Mouse (Mus musculus) retina, postnatal 7 days (tissue): ENCODE measurements around the gene Gm28374.
"Not testable (repeated sequence)": the region's sequence is repeated elsewhere in the genome, so short reads cannot be mapped to it uniquely, and the experiment has no call there.

Experiments
- DNase-seq: peaks from one replicate; pipeline ENCODE4 v3.0.0-alpha.2; 2012; ENCODE audit warnings: low read depth, low spot score

Gene Gm28374

DNA sequence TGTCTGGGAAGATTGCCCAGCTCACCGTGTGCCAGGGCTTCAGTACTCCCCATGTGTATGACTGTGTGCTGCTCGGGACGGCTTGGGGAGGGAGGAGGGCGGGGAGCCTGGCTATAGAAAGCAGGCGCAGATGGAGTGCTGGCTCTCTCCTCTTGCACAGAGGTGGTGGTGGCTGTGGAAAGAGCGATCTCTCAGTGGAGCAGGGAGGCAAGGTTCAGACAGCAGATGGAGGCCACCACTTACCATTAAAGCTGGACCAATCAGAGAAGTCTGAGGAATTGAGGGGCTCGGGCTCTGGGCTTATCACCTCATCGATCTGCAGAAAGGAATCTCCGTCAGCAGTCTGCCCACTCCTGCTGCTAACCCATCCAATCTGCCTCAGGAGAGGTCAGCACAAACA lies at the start of gene Gm28374:
Gm28374 (minus strand) TSS at position 101 of the 400 bp plus-strand sequence.
- no peak for DNase-seq

DNA sequence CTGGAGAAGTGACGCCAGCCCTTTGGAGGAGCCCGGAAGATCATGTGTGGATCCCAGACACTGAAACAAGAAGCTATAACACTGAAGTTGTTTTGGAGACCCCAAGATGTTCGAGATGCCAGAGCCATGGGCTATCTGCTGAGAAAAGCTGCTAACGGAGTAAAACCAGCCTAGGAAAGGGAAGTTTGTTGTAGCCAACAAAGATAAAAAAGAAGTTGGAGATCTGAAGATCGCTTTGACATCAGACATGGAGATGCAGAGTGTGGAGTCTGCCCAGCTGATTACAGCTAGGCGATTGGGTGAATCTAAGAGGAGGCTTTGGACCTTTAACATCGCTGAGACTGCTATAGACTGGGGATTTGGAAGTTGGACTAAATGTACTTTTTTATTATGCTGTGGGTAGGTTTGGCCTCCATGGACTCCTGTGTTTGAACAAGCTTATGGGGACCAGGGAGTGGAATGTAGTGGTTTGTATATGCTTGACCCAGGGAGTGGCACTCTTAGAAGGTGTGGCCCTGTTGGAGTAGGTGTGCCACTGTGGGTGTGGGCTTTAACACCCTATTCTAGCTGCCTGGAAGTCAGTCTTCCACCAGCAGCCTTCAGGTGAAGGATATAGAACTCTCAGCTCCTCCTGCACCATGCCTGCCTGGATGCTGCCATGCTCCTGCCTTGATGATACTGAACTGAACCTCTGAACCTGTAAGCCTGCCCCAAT lies 48.5 kb upstream of the Gm28374 start:
- not testable (repeated sequence) for DNase-seq

DNA sequence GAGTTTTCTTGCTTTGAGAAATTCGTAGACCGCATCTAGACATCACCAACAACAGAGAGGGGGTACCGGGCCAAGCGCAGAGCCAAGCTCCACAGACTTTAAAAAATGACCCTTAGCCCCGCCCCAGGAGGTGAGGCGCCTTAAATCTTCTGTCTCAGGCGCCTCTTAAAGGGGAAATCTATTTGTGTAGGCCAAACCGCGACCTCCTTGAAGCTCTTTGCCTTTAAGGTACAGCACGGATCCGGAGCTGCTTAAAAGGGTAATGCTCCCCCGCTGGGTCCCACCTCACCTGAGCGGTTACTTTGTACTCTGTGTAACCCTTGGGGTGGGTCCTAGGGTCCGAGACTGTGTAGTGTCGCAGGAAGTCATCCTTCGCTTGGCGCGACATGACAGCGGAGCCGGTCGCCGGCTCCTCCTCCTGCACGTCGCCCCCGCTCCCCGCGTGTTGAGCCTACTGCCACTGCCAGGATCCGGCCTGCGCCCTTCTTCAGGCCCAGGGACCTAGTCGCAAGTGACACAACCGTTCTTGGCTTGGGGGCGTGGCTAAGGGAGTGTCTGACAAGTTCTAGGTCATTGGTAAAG lies 45.8 kb upstream of the Gm28374 start, which contains the start of gene Snx15:
Snx15 (minus strand) TSS at position 545 of the 582 bp plus-strand sequence.
- peak; percentile 91 for DNase-seq

DNA sequence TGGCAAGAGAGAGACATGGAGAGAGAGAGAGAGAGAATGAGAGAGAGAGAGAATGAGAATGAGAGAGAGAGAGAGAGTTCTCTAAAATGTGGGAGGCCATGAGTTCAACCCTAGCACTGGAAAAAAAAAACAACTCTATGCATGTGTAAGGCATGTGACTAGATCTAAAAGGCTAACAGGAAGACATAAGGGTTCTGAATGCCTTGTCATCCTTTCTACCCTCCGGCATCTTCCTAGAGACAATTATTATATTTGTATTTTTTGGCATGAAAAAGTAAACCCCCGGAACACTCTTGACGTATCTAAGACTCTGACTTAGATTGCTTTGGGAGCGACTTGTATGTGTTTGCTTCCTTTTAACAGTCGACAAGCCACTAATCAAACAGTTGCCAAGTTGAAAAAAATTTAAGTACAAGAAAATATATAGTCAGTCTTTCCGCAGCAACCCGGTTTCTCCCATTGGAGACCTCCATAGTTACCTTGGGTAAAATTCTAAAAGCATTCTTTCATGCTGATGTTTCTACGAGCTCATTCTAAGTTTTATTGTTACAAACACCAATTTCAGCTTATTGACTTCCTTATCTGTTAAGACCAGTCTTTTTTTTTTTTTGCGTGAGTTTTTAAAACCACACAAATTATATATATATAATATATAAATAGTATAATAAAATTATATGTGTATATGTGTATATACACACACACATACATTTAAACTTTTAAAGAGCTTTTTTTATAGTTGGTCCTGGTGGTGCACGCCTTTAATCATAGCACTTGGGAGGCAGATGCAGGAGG lies 44.9 kb upstream of the Gm28374 start:
- no peak for DNase-seq

DNA sequence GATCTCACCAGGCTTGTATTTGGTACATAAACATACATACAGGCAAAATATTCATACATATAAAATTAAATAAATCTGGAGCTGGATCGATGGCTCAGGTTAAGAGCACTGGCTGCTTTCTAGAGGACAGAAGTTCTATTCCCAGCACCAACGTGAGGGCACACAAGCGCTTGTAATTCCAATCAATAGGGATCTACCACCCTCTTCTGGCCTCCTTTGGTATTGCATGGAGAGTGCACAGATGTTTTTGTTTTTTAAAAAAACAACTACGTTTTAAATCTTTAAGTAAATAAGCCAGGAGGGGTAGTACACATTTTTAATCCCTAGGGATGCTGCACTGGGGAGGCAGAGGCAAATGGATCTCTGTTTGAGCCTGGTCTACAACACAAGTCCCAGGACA lies 44.2 kb upstream of the Gm28374 start:
- DNase-seq: peak; percentile 47

DNA sequence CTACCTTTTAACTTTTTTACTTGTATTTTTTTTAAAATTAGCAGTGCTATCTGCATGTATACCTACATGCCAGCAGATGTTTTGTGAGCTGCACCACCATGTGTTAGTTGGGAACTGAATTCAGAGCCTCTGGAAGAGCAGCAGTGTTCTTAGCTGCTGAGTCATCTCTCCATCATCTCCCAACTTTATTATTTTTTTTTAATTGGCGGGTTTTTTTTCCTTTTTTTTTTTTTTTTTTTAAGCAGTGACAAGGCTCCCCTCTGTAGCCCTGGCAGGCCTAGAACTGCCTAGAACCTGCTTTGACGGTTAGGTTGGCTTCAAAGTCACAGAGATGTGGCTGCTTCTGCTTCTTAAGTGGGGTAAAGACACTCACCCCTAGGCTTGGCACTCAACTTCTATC lies 42.8 kb upstream of the Gm28374 start:
- no peak for DNase-seq

DNA sequence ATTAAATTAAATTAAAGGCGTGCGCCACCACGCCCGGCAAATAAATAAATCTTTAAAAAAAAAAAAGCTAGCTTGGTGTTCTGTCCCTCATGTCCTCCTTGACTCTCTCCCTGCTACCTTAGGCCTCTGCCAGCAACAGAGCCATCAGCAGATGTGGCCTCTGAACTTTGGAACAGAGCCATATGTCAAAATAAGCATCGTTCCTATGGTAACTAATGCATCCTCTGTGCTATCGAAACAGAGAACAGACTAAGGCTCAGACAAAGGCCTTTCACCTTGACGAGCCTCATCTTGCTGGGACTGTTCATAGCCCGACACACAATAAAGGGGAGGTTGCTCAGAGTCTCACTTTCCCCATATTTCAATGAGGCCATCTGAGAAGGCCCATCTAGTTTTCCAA lies 41.3 kb upstream of the Gm28374 start:
- no peak for DNase-seq

DNA sequence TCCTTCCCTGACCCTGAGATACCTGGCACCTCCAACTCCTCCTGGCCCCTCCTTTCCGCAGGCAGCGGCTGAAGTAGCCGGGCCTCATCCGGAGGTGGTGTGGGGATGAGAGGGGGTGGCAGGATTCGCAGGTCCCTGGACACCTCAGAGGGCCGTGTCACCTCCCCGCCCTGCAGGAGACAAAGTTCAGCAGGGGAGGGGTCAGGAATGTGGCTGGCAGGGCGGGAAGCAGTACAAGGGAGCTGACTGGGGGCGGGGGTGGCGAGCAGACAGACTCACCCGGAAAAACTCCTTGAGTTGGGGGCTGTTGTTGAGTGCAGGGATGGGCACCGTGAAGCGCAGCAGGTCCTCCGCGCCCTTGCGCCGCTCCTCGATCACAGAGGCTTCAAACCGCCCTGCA lies 39.7 kb upstream of the Gm28374 start:
- DNase-seq: no peak

DNA sequence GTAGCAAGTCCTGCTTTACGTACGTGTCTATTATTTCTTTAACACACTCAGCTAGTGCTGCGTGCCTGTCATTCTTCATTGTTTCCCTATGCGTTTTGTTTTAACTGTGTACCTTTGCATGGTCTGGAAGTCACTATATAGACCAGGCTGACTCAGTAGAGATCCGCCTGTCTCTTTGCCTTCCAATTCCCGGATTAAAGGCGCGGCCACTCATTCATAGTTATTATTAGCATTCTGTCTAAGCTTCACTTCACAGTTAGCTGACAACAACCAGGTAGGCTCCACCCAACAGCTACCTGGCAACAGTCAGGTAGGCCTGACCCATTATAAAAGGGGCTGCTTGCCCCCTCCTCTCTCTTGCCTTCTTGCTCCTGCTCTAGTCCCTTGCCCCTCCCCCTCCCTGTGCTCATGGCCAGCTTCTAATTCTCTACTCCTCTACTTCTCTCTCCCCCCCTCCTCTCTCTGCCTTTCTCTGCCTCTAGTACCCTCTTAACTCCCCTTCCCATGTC lies 36.7 kb upstream of the Gm28374 start:
- DNase-seq: no peak

DNA sequence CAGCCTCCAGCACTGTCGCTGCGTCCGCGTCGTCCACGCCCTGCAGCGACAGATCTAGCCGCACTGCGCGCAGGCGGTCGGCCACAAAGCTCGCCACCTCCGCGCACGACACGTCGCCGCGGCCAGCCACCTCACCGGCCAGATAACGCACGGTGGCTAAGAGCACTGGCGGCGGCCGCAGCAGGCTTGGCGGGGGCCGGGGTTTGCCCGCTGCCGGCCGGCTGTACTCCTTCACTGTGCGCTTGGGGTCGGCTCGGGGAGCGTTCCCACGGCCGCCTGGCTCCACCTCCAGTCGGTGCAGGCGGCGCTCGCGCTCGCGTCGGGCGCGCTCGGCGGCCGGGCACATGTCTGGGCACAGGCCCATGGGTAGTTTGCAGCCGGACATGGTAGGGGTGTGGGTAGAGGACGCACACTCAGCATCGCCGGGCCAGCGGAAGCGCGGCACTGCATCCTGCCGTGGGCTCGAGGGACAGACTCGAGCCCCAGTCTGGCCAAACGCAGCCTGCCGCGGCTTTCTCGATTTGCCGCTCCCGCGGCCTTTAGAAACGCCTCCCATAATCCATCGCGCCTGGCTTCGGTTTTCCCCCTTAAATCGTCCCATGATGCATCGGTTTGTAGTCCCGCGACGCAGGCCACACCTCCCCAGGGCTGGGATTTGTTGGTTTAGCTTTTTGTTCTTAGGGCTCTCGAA lies 36.1 kb upstream of the Gm28374 start, which contains the start of gene Sac3d1:
Sac3d1 (minus strand) TSS at position 665 of the 691 bp plus-strand sequence.
- DNase-seq: peak; percentile 82

DNA sequence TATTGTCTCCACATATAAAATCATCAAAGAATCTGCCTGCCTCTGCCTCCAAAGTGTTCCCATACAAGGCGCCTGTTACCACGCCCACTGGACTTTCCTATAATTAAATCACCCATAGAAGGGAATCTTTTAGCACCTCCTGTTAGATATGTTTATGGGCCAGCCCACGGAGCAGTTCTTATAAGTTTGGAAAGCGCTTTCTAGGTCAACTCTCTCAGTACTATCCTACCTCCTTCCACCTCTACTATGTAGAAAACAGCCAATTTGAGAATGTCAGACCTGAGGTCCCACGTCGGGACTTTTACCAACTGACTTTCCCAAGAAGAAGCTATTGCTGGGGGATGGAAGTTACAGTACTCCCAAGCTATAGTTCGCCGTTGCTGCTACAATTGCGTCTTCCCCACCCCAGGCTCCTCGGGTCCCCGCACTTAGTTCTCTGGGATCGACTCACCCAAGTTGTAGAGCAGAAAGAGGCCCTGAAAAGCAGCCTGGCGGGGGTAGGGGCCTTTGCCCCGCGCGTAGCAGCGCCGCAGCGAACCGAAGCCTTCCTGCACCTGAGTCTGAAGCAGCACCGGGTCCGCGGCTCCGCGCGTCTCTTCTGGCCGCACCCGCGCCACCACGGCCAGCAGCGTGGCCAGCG lies 35.4 kb upstream of the Gm28374 start:
- no peak for DNase-seq

DNA sequence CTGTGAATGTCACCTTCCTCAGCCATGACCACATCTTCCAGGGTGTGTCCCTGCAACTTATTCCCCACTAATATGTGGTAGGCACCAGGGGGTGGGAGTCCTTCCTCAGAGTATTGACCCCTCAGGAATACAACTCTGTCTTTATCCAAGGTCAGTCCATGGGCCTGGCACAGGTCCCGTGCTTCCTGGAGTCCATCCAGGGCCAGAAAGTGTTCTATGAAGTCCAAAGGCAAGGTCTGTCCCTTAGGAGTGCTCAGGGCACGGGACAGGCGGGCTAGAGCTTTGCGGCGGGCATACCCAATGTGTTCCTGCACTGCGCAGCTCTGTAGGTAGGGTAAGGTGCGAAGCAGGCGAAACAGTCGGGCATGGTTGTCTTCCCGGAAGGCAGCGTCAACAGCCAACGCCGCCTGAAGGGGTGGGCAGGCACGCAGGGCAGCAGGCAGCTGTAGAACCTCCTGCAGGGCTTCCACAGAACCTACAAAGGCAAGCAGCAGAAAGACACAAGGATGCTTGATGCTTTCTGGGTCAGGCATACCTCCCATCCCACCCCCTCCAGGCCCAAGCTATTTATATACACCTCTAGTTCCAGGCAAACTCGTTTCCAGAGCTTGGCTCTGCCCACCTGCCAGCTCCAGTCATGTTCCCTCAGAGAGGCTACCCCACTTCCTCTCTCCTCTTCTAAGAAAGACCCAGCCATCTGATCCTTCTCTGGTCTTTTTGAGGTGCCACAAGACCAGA lies 34.2 kb upstream of the Gm28374 start:
- DNase-seq: no peak

DNA sequence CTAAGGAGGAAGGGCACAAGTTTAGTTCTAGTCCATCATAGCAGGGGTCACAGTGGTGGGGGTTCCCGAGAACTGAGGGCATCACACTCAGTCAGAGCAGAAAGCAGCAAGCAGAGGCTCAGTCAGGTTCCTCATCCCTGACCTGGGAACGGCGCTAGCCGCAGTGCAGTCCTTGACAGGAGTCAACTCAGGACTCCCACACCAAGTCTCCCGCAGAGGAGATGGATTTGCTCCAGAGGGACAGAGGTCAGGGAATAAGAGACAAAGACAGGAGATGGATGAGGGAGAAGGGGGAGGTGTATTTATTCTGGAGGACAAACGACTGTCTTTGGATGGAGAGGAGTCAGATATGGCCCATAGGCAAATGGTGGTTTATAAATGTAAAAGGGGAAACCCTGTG lies 31.1 kb upstream of the Gm28374 start:
- DNase-seq: no peak

DNA sequence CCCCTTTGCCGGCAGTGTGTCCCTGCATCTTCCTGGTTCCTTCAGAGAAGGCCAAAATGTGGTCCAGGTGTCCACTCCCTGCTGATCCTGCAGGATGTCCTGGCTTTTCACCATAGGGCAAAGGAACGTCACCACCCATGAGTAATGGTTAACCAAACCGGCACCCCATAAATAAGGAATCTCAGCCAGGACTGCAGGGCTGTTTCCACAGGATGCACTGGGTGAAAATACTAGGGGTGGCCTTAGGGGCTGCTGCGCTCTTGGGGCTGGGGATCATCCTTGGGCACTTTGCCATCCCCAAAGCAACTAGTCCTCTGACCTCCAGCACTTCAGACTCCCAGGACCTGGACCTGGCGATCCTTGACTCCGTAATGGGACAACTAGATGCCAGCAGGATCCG lies 23.5 kb upstream of the Gm28374 start, which contains the start of gene Naaladl1:
Naaladl1 (plus strand) TSS at position 197 of the 400 bp plus-strand sequence.
- no peak for DNase-seq

DNA sequence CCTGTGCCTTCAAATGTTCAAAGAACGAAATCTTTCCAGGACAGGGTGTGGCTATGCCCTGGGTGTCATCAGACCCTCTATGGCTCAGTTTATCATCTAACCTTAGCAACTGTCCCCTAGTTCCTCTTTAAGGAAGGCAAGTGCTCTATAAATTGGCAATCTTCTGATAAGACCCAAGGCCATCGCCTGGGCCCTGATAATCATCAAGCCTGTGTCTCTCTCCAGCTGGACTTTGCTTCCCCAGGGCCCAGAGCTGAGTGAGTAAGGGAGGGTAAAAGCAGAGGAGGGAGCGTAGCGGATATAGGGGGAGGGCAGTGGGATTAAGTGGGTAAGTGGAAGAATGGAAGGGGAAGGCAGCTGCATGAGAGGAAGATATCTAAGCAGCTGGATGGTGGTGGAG lies 22.4 kb upstream of the Gm28374 start:
- no peak for DNase-seq

DNA sequence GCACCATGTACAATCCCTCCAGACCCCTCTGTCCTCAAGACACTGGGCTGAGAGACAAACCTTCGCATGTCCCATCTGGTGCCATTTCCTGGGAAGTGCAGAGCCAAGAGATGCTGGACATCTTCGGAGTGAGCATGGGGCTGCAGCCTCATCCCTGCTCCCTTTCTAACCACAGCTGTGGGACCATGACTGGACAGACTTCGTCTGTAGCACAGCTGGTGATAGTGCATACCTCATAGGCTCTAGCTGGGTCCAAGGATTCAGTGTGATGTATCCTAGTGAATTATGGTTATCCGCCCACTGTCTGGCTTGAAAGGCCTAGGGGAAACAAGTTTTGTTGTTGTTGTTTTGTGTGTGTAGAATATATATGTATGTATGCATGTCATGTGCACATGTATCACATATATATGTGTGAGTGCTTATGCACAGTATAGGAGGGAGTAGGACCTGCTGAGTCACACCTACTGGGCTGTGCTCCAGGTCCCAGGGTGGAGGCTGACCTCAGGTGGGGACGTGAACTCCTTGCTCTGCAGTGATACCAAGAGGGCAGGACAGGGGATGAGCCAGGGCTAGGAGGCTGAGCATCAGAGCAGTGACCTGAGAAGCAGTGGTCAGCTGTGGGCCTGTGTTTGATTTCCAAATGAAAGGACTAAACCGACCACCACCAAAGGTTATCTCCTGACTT lies 20.3 kb upstream of the Gm28374 start:
- no peak for DNase-seq

DNA sequence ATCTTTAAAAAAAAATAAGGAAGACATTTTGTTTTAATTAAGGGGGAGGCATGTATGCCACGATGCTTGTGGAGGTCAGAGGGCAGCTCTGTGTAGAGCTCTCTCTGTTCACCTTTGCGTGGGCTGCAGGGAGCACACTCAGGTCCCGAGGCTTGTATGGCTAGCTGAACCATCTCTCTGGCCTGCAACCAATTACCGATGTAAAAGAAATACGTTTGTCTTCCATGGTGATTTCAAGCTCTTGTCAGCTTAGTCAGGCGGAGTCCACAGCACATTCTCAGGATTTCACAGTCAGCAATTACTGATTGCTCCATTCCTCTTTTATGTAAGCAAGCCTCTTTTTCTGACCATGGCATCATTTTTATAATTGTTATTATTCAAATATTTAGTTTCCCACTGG lies 19.1 kb upstream of the Gm28374 start:
- no peak for DNase-seq

DNA sequence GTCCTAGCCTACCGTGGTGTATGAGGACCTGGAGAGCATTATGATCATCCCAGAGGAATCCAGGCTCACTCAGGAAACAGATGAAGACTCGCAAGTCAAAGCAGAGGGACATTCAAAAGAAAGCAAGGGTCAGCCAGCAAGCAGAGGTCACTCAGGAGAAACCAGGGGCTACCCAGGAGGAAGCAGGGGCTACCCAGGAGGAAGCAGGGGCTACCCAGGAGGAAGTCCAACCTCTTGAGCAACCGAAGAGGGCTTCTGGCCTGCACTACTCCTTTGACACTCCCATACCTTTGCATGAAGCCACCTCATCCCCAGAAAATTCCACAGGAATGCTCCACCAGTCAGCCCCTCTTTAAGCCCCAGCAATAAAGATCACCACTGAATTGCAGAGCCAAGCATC lies 15.8 kb upstream of the Gm28374 start:
- no peak for DNase-seq

DNA sequence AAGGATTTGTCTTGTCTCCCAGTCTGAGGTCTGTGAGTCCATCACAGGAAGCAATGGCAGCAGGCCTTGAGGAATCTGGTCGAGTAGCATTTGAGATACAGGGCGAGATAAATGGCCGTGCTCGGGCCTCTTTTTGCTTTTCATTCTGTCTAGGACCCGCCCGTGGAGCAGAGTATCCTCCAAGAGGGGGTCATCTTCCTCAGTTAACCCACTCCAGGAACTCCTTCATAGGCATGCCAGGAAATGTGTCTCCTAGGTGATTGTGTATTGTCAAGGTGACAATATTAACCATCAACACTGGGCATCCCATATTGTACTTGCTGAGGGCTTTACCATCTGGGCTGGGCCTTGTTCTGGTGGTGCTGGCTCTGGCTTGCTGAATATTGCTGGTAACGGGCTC lies 12.1 kb upstream of the Gm28374 start, which contains the start of gene AC131692.1:
AC131692.1 (plus strand) TSS at position 301 of the 400 bp plus-strand sequence.
- DNase-seq: no peak

DNA sequence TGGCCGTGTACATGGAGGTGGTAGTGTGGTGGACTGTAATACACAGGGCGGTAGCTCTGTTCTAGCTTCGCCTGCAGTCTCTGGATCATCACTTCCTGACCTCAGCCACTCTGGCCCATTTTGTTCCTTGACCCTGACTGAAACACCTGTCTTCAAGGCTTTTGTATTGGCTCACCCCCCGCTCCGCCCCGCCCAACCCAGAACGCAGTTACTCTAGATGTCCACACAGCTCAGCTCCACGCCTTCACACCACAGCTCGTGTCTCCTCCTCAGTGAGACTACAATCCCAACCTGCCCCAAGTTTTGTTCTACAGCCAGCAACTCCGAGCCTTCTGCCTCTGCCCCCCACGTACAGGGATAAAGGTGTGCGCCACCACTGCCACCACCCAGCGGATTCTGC lies 6.8 kb upstream of the Gm28374 start:
- no peak for DNase-seq
